Mouse (Mus musculus) left cerebral cortex, postnatal 36 days (tissue): Measurements from ENCODE around the gene Ak2. TPM values are rescaled to one million over a fixed set of nuclear protein-coding genes. Genes with fewer than 3 reads are reported as not detected.
A peak's percentile ranks its signal among the peaks of the same experiment; 100 is the strongest.

Experiments
- DNase-seq, 2 experiments: peaks; one replicate each; pipeline ENCODE4 v3.0.0; 2021 to 2022; ENCODE audit warnings: low spot score in 2 of 2, mixed read lengths in 1 of 2
- intact Hi-C: fragments of 180-260 bp; cut with DNase I; formaldehyde crosslinking; loops from one replicate; pipeline ENCODE4 v1.15.1; 2025
- total RNA-seq, 2 experiments: library from RNA; stranded (reverse); gene quantifications; 2 replicates each; pipeline ENCODE4 v1.2.3; 2021

The Ak2 gene
- total RNA-seq, 2 experiments from 2014 or later, result 22.5 to 24.7 TPM

GRCm38 (mm10) chr4:128969607-128970416 lies 21.9 kb upstream of the Ak2 start:
- intact Hi-C loops, result loop anchor here (2.0 to 5.0 kb wide), 2 partner anchors 47 to 117 kb away; no protein-coding TSS in a partner anchor

DNA sequence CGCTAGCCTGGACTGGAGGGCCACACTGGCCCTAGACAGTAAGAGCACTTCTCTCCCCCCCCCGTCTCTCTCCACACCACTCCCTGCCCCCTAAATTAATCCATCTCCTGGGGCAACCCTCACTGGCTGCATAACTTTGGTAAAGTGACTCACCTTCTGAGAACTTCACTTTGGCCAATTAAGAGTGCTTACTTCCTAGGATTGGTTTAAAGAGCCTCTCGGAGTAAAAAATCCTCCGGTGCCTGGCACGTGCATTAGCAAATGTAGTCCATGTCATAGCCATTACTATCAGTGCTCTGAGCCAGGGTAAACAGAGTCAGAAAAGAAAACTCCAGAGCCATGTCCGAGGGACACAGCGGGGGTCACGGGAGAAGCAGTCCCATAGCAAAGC lies 21.3 kb upstream of the Ak2 start:
- no peak for DNase-seq
- intact Hi-C loops, result loop anchor here (2.0 to 5.0 kb wide), 2 partner anchors 47 to 116 kb away; no protein-coding TSS in a partner anchor

More at GRCm38 (mm10) chr4:128969607-128970416, 21.9 kb upstream of the Ak2 start:
- no peak for DNase-seq

DNA sequence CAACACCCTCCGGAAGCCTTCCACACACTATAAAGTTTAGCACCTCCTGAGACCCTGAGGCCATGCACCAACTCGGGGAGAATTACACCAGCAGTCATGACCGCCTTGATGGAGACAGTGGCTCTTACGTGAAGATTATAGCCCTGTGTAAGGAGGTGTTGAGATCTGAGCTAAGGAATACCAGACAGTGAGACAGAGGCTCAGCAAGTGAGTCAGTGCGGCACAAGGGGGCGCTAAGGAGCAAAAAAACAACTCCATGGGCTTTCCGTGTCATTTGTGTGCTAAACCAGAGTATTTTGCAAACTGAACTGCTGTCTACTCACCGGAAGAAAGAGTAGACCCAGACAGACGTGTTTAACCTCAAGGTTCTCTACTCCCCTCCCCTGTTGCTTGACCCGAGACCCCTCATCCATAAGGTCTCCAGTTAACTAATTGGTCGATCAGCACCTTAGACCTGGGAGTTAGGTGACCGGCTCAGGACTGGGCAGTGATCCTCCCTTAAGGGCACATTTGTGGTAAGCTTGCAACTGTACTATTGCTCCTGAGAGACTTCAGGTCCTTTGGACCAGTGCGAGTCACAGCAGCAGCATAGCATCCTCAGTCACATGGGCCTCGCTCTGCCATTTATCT lies 20.6 kb upstream of the Ak2 start:
- intact Hi-C loops, result loop anchor here (2.0 to 5.0 kb wide), 2 partner anchors 46 to 116 kb away; no protein-coding TSS in a partner anchor
- peak; percentile 57 to 58 for DNase-seq

DNA sequence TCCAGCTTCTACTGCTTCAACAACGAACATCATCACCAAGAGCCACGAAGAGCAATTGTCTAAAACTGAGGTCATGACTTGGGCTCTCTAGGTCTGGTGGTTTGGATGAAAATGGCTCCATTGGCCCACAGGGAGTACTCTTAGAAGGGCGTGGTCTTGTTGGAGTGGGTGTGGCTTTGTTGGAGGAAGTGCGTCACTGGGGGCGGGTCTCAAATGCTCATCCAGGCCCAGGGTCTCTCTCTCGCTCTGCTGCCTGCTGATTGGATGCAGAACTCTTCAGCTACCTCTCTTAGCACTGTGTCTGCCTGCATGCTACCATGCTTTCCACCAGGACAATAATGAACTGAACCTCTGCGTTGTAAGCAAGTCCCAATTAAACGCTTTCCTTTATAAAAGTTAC lies 17.1 kb upstream of the Ak2 start:
- intact Hi-C loops, result loop anchor here (5.0 kb wide), 1 partner anchor 43 kb away; no protein-coding TSS in a partner anchor
- DNase-seq, result no peak

- no peak for DNase-seq
- intact Hi-C loops, result no loop called here
Observed at GRCm38 (mm10) chr4:128976577-128976976, 15.2 kb upstream of the Ak2 start.

DNA sequence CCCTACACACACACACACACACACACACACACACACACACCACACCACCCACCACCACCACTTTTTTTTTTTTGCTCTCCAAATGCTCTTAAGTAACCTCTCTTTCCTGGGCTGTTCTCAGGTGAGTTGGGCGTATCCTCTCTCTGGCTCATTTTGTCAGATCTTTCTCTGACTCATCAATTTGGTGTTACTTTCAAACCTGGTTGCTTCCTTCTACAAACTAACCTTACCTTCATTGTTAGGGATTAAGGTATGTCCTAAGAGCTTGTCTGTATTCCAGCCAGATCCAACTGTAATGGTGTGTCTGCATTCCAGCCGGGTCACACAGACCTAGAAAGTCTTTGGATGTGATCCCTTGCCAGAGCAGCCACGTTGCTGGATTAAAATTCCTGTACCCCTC lies 14.5 kb upstream of the Ak2 start:
- DNase-seq, result no peak
- intact Hi-C loops, result no loop called here

GRCm38 (mm10) chr4:128978634-128979033 lies 13.1 kb upstream of the Ak2 start:
- no peak for DNase-seq
- intact Hi-C loops, result no loop called here

DNA sequence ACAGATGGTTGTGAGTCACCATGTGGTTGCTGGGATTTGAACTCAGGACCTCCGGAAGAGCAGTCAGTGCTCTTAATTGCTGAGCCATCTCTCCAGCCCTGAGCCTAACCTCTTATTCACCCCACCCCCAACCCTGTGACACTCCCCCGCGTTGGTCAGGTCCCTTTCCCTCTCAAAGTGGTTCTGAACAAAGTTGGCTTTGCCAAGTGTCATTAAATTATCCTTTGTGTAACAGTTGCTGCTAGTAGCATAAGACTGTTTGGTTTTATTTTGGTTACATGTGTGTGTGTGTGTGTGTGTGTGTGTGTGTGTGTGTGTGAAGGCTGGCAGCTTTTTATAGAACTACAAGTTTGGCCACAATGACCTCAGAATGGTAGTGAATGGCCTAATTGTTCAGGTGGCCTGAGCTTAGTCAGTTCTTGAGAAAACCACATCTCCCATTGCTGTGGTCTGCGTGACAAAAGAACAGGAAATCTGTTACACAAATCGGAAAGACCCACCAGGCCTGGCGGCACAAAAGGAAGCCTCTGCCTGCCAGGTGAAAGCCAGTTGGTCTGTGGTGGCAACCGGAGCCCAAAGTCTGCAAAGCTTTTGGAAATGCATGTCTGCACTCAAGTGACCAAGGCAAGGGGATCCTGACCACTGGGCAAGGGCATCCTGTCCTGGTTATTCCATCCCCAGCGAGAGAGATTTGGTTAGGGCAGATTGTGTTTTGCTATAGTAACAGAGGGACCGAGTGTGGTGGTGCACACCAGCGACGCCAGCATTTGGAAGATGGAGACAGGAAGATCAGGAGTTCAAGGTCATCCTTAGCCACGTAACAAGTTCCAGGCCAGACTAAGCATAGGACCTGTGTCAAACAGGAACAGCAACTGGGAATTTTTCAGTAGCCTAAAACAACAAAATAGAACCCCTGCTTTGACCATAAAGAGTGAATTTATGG lies 10.6 kb upstream of the Ak2 start:
- no peak for DNase-seq
- intact Hi-C loops, result no loop called here

- DNase-seq, result no peak
- intact Hi-C loops, result no loop called here
Observed at GRCm38 (mm10) chr4:128981833-128982180, 10.0 kb upstream of the Ak2 start.

DNA sequence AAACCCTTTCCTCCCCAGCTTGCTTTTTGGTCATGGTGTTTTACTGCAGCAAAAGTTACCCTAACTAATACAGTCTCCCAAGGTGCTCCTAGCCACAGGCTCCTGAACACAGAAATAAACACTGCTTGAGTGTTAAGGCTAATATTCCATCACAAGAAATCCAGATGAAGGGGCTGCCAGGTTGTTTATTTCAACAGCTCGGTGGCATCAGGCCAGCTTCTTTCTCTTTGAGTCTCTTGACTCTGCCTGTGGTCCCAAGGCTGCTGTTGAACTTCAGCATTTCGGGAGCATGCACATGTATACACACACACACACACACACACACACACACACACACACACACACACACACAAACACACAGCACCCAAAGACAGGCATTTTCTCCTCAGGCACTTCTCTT lies 8.6 kb upstream of the Ak2 start:
- intact Hi-C loops, result no loop called here
- DNase-seq, result no peak

- intact Hi-C loops, result no loop called here
- DNase-seq, result no peak
Observed at GRCm38 (mm10) chr4:128983656-128984055, 8.1 kb upstream of the Ak2 start.

DNA sequence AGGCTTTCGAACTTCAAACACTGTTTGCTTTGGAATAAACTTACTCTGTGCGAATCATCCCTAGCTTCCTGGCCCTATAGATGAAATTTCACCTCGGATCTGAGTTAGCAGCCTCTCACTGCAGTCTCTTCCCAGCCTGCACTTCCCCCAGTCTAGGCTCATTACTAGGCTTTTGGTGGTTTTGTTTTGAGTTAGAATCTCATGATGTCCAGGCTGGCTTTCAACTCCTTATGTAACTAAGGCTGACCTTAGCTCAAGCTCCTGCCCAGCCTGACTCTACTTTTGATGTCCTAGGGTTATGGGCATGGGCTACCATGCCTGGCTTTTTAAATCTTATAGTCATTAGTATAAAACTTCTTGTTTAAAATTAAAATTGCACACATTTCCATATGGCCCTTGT lies 7.2 kb upstream of the Ak2 start:
- intact Hi-C loops, result no loop called here
- DNase-seq, result no peak

- no peak for DNase-seq
- intact Hi-C loops, result no loop called here
Observed at GRCm38 (mm10) chr4:128988911-128989310, 2.8 kb upstream of the Ak2 start.

- intact Hi-C loops, result no loop called here
- DNase-seq, result no peak
Observed at GRCm38 (mm10) chr4:128989678-128990077, 2.1 kb upstream of the Ak2 start.

- intact Hi-C loops, result no loop called here
- no peak for DNase-seq
Observed at GRCm38 (mm10) chr4:128992176-128992575, 418 bp downstream of the Ak2 start.

DNA sequence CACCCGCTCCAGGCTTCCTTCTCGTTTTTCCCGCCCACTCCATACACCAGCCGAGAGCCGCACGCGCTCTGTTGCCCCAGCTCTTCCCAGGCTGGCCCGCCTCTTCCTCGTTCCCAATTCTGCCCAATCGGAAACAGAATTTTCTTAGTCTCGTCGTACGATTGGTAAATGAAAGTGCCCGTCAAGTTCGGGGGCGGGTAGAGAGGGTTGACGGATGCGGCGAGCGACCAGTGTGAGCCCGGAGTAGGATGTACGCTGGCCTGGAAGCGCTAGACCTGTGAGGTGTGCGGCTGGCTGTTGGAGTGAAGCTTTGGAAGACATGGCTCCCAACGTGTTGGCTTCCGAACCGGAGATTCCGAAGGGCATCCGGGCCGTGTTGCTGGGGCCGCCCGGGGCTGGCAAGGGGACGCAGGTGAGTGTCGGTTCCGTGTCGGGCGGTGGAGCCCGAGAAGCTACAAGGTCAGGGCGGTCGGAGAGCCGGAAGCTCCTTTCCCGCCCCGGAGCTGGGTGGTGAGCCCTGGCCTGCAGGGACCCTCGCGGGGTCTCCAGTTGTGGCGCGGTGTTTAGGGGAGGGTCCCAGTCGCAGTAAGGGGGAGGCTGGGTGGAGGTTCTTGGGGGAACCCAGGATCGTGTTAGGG lies 1.4 kb downstream of the Ak2 start:
- intact Hi-C loops, result no loop called here

GRCm38 (mm10) chr4:128993675-128994074 lies 1.9 kb downstream of the Ak2 start:
- DNase-seq, result no peak

More for the DNA sequence above, 1.4 kb downstream of the Ak2 start:
- peak; percentile 94 to 97 for DNase-seq

GRCm38 (mm10) chr4:128995238-128995637 lies 3.5 kb downstream of the Ak2 start:
- no peak for DNase-seq
- intact Hi-C loops, result no loop called here

More at GRCm38 (mm10) chr4:128993675-128994074, 1.9 kb downstream of the Ak2 start:
- intact Hi-C loops, result no loop called here

DNA sequence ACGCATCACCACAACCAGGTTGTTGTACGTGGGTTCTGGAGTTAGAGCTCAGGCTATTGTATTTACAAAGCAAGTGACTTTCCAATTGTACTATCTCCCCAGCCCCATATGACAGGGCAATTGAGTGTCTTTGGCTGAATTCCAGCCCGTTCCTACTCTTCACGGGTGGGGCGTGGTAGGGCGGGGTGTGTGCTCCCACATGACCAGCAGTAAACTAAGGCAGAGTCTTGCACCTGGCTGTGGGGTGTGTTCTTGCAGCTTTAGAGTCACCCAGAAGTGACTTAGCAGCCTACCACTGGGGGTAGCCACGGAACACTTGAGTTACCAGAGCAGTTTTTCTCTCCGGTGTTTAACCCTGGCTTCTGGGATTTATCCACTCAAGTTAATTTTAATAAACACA lies 5.5 kb downstream of the Ak2 start:
- intact Hi-C loops, result no loop called here
- DNase-seq, result no peak
